Mouse (Mus musculus) forebrain, embryonic 15.5 days (tissue): Measurements from ENCODE around the gene Olfr963. TPM values are rescaled to one million over a fixed set of nuclear protein-coding genes. Genes with fewer than 3 reads are reported as not detected.
"Not testable (repeated sequence)": the region's sequence is repeated elsewhere in the genome, so short reads cannot be mapped to it uniquely, and the experiment has no call there.

Source experiments
- ATAC-seq: fragments of 200-750 bp; cut with Nextera tagmentation; replicated peaks from 2 replicates; pipeline ENCODE4 v1.8.0; 2017; ENCODE audit warnings: mild to moderate bottlenecking, moderate TSS enrichment, moderate library complexity
- H3K27ac ChIP-seq: fragments of 300-500 bp; sonication (generic); replicated peaks from 2 replicates; pipeline ENCODE4 v1.5.1; 2015; ENCODE audit warnings: mild to moderate bottlenecking, inconsistent platforms
- H3K27me3 ChIP-seq: fragments of 300-500 bp; sonication (generic); 2 replicates; pipeline ENCODE4 v1.6.1; 2015; ENCODE audit warnings: inconsistent platforms
- H3K36me3 ChIP-seq: fragments of 300-500 bp; sonication (generic); 2 replicates; pipeline ENCODE4 v1.6.1; 2015; ENCODE audit warnings: mild to moderate bottlenecking, inconsistent platforms
- H3K4me1 ChIP-seq: fragments of 300-500 bp; sonication (generic); 2 replicates; pipeline ENCODE4 v1.6.1; 2015; ENCODE audit warnings: inconsistent platforms
- H3K4me2 ChIP-seq: fragments of 300-500 bp; sonication (generic); replicated peaks from 2 replicates; pipeline ENCODE4 v1.6.1; 2015; ENCODE audit warnings: mild to moderate bottlenecking, inconsistent platforms
- H3K4me3 ChIP-seq: fragments of 300-500 bp; sonication (generic); 2 replicates; pipeline ENCODE4 v1.5.1; 2015; ENCODE audit warnings: mild to moderate bottlenecking, inconsistent platforms
- H3K9ac ChIP-seq: fragments of 300-500 bp; sonication (generic); replicated peaks from 2 replicates; pipeline ENCODE4 v1.6.1; 2015; ENCODE audit warnings: mild to moderate bottlenecking, inconsistent platforms
- H3K9me3 ChIP-seq: fragments of 300-500 bp; sonication (generic); 2 replicates; pipeline ENCODE4 v1.6.1; 2016; ENCODE audit warnings: inconsistent platforms
- WGBS: fragments of 180-500 bp; shearing (Covaris S2); methylation state at CpG from one replicate; pipeline ENCODE4 v1.1.7; 2015; ENCODE audit warnings: mixed read lengths; 5-methylcytosine and 5-hydroxymethylcytosine counted together
- polyA plus RNA-seq: library from polyadenylated mRNA; unstranded; fragments of >200 nt; fragmentation: Nextera tagmentation; extraction: Ambion mirVana; gene quantifications from 2 replicates; pipeline ENCODE4 v1.2.1, GENCODE M21; 2015

Gene Olfr963
- polyA plus RNA-seq, 1 experiment from 2014 or later: not detected

DNA sequence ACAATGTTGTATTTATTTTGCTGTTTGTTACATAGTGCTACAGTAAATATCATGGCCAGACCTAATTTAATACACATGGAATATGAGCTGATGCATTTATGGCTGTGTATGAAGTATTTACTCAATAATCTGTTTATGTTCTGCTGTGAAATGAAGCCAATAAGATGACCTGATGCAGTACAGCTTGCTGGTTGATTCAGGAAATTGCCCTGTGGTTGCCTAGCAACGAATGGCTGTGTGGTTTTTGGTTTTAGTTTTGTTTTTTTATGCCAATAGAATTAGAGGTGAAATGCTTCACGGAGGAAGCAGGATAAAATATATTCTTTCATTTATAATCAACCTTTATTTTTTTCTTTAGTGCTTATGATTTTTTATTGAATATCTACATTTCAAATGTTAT lies 12.3 kb downstream of the Olfr963 start:
- Histone ChIP-seq H3K9me3 (no peaks in the 10 kb centered on the region), H3K27ac (no peak overlapping the region), H3K4me3 (no peak overlapping the region), H3K9ac (no peak overlapping the region), H3K36me3 (no peaks in the 10 kb centered on the region), H3K27me3 (no peaks in the 10 kb centered on the region), H3K4me2 (no peak overlapping the region), H3K4me1 (no peaks in the 10 kb centered on the region)
- 62% methylated on average over 2 of the region's 2 CpGs for WGBS
- ATAC-seq: no peak

DNA sequence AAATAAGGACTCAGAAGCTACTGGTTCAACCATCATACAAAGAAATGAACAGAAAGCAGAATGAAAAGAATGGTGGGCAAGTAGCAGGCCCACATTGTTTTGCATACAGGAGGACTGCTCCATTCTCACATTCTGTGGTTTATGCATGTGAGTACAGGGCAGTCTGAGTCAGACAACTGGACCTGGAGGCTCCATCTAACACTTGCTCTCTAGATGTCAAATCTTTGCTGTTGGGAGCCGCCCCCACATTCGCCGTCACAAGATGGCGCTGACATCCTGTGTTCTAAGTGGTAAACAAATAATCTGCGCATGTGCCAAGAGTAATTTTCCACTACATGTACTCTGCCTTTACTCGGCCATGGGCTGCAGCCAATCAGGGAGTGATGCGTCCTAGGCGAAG lies 34.1 kb downstream of the Olfr963 start:
- ATAC-seq, H3K4me1 ChIP-seq, H3K4me3 ChIP-seq, H3K9me3 ChIP-seq, H3K27ac ChIP-seq, H3K27me3 ChIP-seq, H3K4me2 ChIP-seq, H3K9ac ChIP-seq, H3K36me3 ChIP-seq: not testable (repeated sequence)
- 81% methylated on average over 8 of the region's 8 CpGs for WGBS

DNA sequence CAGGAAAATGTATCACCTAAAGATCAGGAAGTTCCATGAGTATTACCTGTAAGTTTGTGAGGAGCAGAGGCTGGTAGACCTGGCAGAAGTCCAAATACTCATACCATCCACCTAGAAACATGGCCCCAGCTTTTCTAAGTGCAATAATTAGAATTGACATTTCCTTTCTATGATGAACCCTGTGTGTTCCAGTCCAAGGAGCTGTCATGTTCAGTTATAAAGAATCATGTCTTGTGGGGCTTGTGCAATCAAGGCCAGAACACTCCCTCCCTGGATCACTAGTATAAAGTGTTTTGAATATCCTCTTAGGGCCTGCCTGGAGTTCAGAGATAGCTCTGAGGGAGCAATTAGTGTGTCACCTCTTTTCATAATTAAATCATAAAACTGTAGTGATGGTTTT lies 40.0 kb downstream of the Olfr963 start, which contains the start of gene Olfr149:
Gene Olfr149 (minus strand): TSS at position 101 of the 400 bp plus-strand sequence.
- Histone ChIP-seq H3K4me3 (no peak within 1 kb of the TSS), H3K4me2 (no peak within 1 kb of the TSS), H3K9ac (no peak within 1 kb of the TSS), H3K9me3 (no peaks in the 10 kb centered on the region), H3K27ac (no peak within 1 kb of the TSS), H3K27me3 (no peaks in the 10 kb centered on the region), H3K4me1 (no peaks in the 10 kb centered on the region), H3K36me3 (no peaks in the 10 kb centered on the region)
- no peak for ATAC-seq

DNA sequence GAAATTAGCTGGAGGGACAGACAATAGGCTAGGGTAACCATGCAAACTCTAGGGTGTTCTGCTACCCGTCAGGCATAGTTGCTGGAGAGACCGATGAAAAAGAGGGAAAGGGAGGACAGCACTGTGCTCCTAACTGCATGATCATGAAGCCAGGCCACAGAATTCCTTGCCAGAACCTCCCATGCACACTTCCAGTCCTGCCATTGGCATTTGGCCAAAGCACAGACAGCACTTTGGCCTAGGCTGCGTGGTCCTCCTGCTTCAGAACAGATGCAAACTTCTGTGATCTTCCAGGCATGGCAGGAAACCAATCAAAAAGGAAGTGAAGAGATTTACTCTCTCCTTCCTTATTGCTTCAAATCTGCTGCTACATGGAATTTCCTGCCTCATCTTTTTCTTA lies 42.0 kb downstream of the Olfr963 start:
- H3K9ac ChIP-seq: no peak overlapping the region
- WGBS: 59% methylated on average over 3 of the region's 3 CpGs
- no peaks in the 10 kb centered on the region for H3K36me3 ChIP-seq
- H3K27ac ChIP-seq: no peak overlapping the region
- no peaks in the 10 kb centered on the region for H3K27me3 ChIP-seq
- H3K4me1 ChIP-seq: no peaks in the 10 kb centered on the region
- no peak for ATAC-seq
- no peak overlapping the region for H3K4me3 ChIP-seq
- no peak overlapping the region for H3K4me2 ChIP-seq
- no peaks in the 10 kb centered on the region for H3K9me3 ChIP-seq

DNA sequence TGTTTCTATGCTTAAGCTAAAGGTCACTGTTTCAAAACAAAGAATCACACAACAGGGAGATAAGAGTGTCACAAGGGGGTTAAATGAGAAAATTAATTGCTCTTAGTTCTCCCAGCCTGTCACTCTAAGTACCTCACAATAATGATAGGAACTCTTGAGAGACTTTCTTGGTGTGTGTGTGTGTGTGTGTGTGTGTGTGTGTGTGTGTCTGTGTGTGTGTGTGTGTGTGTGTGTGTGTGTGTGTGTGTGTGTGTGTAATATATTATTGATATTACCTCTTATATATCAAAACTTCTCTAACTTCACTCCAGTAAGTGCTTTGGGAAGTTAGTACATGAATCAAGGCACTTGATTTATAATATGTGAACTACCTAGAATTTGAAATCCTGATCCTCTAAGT lies 44.0 kb downstream of the Olfr963 start, which contains the start of gene Olfr965:
Gene Olfr965 (plus strand): TSS at position 301 of the 400 bp plus-strand sequence.
- ATAC-seq: no peak
- Histone ChIP-seq H3K36me3 (no peaks in the 10 kb centered on the region), H3K4me2 (no peak within 1 kb of the TSS), H3K9me3 (no peaks in the 10 kb centered on the region), H3K27ac (no peak within 1 kb of the TSS), H3K9ac (no peak within 1 kb of the TSS), H3K4me3 (no peak within 1 kb of the TSS), H3K27me3 (no peaks in the 10 kb centered on the region), H3K4me1 (no peaks in the 10 kb centered on the region)

Other genes starting within 250 kb of the Olfr963 start
- not detected in 2 replicates for gene Olfr952, start 240.1 kb upstream of the Olfr963 start, polyA plus RNA-seq
- gene Olfr954, start 210.5 kb upstream of the Olfr963 start, polyA plus RNA-seq: not detected in 2 replicates
- gene Olfr955, start 195.3 kb upstream of the Olfr963 start, polyA plus RNA-seq: not detected in 2 replicates
- not detected in 2 replicates for gene Olfr44, start 173.2 kb upstream of the Olfr963 start, polyA plus RNA-seq
- not detected in 2 replicates for gene Olfr957, start 151.4 kb upstream of the Olfr963 start, polyA plus RNA-seq
- not detected in 2 replicates for gene Olfr958, start 113.2 kb upstream of the Olfr963 start, polyA plus RNA-seq
- gene Olfr959, start 91.6 kb upstream of the Olfr963 start, polyA plus RNA-seq: not detected in 2 replicates
- 38.8 and 53.5 TPM in 2 replicates for gene AW551984, start 62.8 kb upstream of the Olfr963 start, polyA plus RNA-seq
- not detected in 2 replicates for gene Olfr148, start 56.5 kb upstream of the Olfr963 start, polyA plus RNA-seq
- gene Olfr960, start 45.8 kb upstream of the Olfr963 start, polyA plus RNA-seq: not detected in 2 replicates
- not detected in 2 replicates for gene Olfr961, start 22.1 kb upstream of the Olfr963 start, polyA plus RNA-seq
- gene Olfr149, start 39.9 kb downstream of the Olfr963 start, polyA plus RNA-seq: not detected in 2 replicates
- gene Olfr965, start 44.1 kb downstream of the Olfr963 start, polyA plus RNA-seq: not detected in 2 replicates
- not detected in 2 replicates for gene Olfr150, start 63.8 kb downstream of the Olfr963 start, polyA plus RNA-seq
- not detected in 2 replicates for gene Olfr967, start 79.0 kb downstream of the Olfr963 start, polyA plus RNA-seq
- gene Olfr968, start 116.0 kb downstream of the Olfr963 start, polyA plus RNA-seq: not detected in 2 replicates
- gene Olfr969, start 123.7 kb downstream of the Olfr963 start, polyA plus RNA-seq: not detected in 2 replicates
- gene Olfr970, start 141.7 kb downstream of the Olfr963 start, polyA plus RNA-seq: not detected in 2 replicates
- not detected in 2 replicates for gene Olfr971, start 169.7 kb downstream of the Olfr963 start, polyA plus RNA-seq
- not detected in 2 replicates for gene Olfr972, start 199.2 kb downstream of the Olfr963 start, polyA plus RNA-seq
- gene Olfr229, start 240.1 kb downstream of the Olfr963 start, polyA plus RNA-seq: not detected in 2 replicates